Mouse (Mus musculus) cerebellum, postnatal 10 days (tissue): Measurements from ENCODE around the gene Smarcd1.
"Not testable (repeated sequence)": the region's sequence is repeated elsewhere in the genome, so short reads cannot be mapped to it uniquely, and the experiment has no call there.

ENCODE experiments used
- DNase-seq, 2 experiments: peaks; one replicate each; pipeline ENCODE4 v3.0.0; 2021; ENCODE audit warnings: mixed read lengths in 2 of 2

Smarcd1 gene

DNA sequence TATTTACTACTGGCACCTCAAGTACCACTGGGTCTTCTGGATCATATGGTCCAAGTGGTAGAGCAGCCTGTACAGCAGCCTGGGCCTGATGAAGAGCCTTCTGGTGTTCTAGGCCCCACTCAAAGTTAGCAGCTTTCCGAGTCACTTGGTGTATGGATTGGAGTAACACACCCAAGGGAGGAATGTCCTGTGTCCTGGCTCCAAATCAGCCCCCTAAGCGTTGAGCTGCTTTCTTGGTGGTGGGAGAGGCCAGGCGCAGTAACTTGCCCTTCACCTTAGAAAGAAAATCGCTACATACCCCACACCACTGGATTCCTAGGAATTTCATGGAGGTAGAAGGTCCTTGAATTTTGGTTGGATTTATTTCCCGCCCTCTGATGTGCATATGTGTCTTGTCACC, 17.8 kb upstream of the Smarcd1 start:
- no peak for DNase-seq

DNA sequence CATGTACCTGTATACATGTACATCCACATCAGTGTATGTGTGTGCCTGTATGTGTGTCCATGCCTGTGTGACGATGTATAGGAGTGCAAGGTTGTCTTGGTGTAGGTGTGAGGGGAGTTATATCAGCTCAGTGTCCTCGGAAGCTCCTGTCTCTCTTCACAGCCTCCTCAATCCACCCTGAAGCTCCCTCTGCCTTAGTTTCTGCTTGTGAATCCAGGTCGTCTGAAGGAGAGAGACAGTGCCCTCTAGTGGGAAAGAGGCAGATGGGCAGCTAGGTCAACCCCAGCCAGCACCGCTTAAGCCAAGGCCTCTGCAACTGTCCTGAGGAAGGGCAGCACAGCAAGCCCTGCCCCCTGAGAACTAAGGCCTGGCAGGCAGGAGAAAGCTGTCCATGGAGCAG, 13.2 kb upstream of the Smarcd1 start:
- DNase-seq: peak; percentile 81 to 86

DNA sequence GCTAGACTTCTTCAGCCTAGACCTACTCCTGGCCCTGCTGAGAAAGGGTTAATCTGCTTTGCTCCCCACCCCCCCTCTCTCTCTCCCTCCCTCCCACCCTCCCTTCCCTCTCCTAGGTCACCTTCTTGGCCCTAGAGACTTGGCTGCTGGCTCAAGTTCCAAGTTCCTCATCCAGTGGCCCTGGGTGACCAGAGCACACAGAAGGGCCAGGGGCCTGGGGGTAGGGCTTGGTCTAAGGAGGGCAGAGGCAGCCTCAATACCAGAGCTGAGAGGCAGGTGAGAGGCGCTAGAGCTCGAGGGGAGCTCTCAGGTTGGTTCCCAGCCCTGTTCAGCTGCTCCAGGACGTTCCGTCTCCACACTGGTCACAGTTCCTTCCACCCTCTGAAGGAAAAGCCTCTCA, 11.0 kb upstream of the Smarcd1 start:
- DNase-seq: no peak

- DNase-seq: peak; percentile 65 to 69
Observed at GRCm38 (mm10) chr15:99691976-99692375, 10.0 kb upstream of the Smarcd1 start.

GRCm38 (mm10) chr15:99697309-99697708, 4.6 kb upstream of the Smarcd1 start:
- no peak for DNase-seq

- peak in 1 of 2 experiments; percentile 25 for DNase-seq
Observed at GRCm38 (mm10) chr15:99698533-99699085, 3.3 kb upstream of the Smarcd1 start.

GRCm38 (mm10) chr15:99699715-99700114, 2.2 kb upstream of the Smarcd1 start:
- DNase-seq: no peak

- peak in 1 of 2 experiments; percentile 52 for DNase-seq
Observed at GRCm38 (mm10) chr15:99700219-99701106, 1.5 kb upstream of the Smarcd1 start.

DNA sequence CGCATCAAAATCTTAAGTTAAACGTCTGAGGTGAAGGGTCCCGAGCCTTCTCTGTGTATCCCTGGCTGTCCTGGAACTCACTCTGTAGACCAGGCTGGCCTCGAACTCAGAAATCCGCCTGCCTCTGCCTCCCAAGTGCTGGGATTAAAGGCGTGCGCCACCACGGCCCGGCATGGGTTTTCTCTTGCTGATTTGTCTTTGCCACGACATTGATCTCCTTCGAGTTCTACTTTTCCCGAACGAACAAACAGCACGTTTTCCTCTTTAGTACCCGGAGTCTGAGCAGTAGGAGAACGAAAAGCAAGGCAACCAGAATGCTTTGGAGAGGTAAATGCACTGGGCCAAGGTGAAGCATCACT, 310 bp upstream of the Smarcd1 start:
- DNase-seq: not testable (repeated sequence)

DNA sequence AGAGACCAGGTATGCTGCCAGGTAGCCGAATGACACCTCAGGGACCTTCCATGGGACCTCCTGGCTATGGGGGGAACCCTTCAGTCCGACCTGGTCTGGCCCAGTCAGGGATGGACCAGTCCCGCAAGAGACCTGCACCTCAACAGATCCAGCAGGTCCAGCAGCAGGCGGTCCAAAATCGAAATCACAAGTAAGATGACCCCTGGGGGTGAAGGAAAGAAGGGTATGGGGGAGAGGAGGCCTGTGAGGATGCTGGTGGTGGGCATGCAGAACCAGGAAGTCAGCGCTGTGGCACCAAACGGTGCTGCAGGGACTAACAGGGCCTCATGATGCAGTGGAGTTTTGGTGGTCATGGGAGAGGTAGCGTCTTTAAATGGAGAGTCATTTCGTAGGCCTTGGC, 1.2 kb downstream of the Smarcd1 start:
- peak in 1 of 2 experiments; percentile 33 for DNase-seq

DNA sequence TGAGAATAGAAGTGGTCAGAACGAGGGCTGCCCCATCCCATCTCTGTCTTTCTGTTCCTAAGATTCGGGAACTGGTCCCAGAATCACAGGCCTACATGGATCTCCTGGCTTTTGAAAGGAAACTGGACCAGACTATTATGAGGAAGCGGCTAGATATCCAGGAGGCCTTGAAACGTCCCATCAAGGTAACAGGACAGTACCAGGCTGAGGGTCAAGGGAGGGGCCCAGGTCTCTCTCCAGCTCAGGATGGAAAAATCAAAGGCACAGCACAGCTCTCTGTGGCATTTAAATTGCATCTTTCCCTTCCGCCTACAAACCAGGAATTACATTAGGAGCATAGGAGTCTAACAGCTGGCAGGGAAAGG, 1.7 kb downstream of the Smarcd1 start:
- DNase-seq: no peak

GRCm38 (mm10) chr15:99704041-99704681, 2.2 kb downstream of the Smarcd1 start:
- peak in 1 of 2 experiments; percentile 48 for DNase-seq

GRCm38 (mm10) chr15:99704881-99705280, 3.0 kb downstream of the Smarcd1 start:
- DNase-seq: peak in 1 of 2 experiments; percentile 21

DNA sequence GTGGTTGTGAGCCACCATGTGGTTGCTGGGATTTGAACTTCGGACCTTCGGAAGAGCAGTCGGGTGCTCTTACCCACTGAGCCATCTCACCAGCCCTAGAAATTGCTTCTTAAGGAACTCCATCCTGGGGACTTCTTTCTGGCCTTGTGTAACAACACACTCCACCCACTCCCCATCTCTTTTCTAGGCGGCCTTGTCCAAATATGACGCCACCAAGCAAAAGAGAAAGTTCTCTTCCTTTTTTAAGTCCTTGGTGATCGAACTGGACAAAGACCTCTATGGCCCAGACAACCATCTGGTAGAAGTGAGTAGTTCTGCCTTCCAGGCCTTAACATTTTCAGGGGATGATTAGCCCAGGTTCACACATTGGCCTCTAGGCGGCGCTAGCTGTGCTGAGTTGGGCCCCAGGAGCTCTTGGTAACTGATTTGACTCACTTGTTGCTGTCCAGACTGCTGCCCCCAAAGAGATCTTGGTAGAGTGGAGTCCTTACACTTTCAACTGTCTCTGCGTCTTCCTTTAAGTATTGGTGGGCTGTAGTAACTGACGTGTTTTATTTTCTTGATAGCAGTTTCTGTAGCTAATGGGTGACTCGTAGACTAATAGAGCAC, 3.6 kb downstream of the Smarcd1 start, which contains the start of gene Gm17349:
Gene Gm17349 (minus strand): TSS at position 51 of the 609 bp plus-strand sequence.
- peak; percentile 69 to 81 for DNase-seq

- DNase-seq: no peak
Observed at GRCm38 (mm10) chr15:99708176-99708575, 6.2 kb downstream of the Smarcd1 start.

DNA sequence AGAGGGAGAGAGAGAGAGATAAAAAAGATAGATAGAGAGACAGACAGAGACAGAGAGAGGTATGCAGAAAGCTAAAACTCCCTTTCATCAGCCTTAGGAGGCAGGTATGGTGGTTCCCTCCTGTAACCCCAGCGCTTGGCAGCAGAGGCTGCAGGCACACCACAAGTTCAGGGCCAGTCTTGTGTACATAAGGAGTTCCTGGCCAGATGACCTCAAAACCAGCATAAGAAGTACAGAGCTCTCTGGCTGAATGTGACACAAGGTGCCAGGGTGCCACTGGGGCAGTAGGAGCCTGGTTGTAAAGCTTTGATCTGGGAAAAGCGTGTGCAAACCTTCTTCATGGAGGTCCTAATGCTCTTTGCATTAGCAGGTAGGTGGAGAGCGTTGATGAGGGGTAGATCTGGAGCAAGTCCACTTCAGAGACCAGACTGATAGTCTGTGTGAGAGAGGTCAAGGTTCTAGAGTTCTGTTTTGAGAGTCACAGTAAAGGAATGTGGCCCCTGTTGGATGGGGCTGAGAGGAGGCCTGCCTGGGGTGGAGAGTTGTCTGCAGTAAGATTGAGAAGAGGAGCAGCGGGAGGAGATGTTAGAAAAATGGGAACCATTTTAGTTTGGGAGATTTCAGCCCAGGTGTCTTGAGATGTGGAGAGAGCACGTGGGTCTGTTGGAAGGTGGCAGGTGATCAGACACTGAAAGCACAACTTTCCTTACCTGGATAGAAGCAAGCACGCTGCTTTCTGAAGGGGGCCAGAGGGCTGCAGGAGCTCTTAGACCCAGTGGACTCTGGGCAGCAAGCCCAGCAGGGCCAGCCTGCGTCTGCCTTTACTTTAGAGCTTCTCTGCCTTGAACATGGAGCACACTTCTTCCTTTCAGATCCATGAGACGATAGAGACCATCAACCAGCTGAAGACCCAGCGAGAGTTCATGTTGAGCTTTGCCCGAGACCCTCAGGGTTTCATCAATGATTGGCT, 8.6 kb downstream of the Smarcd1 start:
- DNase-seq: no peak

- DNase-seq: no peak
Observed at GRCm38 (mm10) chr15:99711491-99711890, 9.6 kb downstream of the Smarcd1 start.

DNA sequence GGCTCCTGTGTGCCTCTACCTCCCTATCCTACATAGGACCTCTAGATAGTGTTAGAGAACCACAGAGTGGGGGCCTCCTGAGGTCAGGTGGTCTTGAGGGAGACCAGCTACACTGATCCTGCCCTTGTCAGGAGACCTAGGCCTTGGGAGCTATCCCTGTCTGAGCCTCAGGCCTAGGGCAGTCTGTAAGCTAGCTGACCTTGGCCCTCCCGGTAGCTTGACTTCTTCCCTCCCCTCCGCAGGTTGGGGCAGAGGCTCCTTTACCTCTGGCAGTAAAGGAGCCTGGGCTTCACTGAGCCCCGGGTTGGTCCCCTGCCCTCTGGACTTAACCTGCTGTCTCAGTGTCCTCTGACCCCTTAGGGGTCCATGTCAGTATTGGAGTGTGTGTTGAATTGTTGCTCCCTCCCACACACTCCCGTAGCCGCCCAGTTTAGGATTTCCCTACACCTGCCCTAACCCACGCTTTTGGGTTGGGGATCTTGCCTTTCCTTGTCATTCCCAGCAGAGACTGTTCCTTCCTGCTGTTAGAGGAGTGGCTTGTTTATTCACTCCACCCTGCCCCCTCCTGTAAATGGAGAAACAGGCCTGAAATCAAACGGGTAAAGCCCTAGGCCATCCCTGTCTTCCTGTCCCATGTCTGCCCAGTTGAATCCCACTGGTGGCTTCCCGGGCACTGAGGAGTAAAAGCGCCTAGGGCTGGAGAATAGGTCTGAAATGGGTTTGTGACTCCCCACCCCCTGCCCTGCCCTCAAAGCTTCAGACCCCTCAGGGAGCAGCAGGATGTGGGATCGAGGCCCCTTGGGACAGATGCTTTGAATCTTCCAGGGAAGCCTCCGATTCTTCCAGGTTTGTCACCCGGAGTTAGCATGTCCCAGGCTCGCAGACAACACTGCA, 11.0 kb downstream of the Smarcd1 start:
- peak in 1 of 2 experiments; percentile 12 for DNase-seq

- DNase-seq: no peak
Observed at GRCm38 (mm10) chr15:99713569-99713968, 11.6 kb downstream of the Smarcd1 start.

GRCm38 (mm10) chr15:99714206-99714605, 12.3 kb downstream of the Smarcd1 start:
- DNase-seq: no peak

DNA sequence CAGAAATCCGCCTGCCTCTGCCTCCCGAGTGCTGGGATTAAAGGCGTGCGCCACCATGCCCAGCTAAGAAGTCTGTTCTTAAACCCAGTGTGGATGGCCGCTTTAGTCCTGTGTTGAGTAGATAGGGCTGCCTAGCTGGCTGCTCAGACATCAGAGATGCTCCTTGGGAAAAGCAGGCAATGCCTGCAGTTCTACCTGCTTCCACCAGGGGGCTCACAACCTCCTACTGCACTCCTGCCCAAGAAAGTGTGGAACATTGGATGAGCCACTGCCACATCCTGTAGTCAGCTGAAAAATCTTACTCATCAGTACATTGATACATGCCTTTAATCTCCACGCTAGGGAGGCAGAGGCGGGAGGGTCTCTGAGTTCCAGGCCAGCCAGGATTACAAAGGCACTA, 12.9 kb downstream of the Smarcd1 start:
- DNase-seq: peak; percentile 90 to 92
